Mouse (Mus musculus) CD8-positive naive resting alpha-beta T cell, adult 2 months (primary cell): ENCODE results near the gene Ssu72.

Experiments
- DNase-seq, 2 experiments: peaks; one replicate each; pipeline ENCODE4 v3.0.0; 2022; ENCODE audit warnings: low read depth in 2 of 2, low spot score in 2 of 2

The Ssu72 gene

DNA sequence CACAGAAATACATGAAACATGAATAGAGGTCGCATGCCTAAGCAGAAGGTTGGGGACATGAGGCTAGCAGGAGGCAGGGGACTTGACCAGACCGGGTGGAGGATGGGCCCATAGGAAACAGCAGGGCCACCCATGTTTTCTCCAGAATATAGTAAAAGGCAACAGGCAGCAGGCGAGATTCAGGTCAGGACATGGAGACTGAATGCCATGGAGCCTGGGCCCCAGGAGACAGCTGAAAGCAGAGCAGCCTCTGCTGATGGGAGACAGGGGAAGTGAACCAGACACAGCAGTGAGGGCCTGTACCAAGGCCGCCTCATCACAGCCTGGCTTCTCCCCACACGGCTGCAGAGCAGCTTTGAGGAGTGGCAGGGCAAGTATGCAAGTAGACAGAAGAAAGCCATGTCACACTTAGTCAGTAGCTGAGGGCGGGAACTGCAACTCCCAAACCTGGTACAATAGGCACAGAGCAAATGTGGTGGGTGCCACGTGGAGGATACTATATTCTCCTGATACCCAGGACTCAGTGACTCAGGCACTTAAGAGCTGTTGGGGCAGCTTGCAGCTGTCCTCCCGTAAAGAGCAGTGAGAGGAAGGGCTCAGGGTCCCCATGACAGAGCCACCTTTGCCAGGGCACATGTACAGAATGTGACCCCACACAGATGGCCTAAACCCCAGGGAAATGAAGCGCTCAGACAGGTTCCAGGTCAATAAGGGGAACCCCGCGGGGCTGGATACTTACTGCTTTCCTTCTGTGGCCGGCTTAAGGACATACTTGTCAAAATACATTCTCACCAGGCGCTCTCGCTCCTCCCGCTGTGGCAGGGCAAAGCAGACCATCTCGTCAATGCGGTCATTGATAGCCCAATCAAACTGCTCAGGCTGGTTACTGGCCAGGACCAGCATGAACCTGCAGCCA lies 42.2 kb downstream of the Ssu72 start:
- DNase-seq, result no peak

DNA sequence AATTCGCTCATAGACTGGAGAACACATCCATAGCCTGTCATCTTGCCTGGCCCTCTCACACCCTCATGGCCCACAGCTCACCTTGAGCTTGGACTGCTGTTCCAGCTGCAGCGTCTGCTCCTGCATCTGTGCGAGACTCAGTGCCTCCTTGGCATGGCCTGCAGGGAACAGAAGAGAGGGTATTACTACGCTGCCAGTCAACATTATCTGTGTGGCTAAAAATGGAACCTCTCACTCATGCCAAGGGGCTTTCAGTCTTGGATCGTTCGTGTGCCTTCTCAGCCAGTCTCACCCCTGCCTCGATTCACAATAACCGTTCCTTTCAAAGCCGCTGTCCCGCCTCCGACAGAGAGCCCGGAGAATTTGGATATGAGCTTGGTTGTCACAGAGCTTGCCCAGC lies 52.4 kb downstream of the Ssu72 start:
- DNase-seq, result no peak

DNA sequence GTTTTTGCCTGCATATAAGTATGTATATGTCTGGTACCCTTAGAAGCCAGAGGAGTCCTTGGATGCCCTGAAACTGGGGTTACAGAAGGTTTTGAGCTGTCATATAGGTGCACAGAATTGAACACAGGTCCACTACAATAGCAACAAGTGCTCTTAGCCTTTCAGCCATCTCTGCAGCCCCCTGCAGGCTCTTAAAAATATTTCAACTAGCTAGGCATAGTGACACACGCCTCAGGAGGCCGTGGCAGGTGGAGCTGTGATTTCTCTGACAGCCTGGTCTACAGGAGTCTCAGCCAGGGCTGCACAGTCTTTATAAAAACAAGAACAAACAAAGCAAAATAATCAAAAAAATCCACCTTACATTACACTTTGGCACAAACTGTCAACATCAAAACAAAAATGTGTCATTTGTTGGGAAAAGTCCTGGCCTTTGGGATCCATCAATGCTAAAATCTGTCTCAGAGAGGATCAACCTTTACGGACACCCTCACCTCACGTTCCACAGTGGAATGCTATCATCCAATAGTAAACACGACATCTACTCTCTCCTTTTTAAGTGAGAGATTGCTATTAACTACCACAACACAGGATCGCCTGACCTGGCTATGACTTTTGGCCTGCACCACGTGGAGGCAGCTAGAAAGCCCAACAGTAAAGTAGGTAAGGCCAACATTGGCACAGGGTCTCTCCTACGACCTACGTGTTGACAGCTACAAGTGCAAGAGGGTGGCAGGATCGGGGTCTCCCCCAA lies 55.4 kb downstream of the Ssu72 start:
- DNase-seq, result peak; percentile 30 to 59

DNA sequence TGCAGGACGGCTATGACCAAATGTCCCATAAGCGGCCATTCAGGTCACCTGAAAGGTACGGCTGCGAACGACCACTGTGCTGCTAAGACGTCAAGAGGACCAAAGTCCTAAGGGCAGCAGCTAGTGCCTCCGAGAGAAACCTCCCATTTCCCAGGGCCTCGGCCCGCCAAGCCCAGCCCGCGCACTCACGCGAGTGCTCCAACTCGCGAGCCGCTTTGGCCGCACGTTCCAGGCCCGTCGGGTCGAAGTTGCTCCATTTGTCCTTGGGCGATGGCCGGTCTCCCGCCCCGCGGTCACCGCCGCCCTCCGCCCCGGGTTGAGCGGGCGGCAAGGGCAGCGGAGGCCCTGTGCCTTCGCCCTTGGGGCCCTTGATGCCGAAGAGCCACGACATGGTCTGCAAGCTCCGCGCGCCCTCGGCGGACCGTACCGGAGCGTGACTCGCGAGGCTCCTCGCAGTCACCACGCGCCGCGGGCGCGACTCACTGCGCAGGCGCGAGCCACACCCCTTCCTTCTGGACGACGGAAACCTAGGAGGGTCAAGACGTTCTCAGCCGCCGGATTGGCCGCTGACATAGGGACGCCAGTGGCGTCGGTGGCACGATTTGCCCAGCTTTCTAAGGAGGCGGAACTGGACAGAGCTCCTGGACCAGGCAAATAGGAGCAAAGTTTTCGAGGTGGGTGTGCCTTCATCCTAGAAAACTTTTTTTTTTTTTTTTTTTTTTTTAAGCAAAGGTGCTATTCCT lies 56.2 kb downstream of the Ssu72 start, which contains the start of gene Atad3a:
Gene Atad3a (minus strand): TSS at position 481 of the 743 bp plus-strand sequence.
- DNase-seq, result peak; percentile 92 to 95

DNA sequence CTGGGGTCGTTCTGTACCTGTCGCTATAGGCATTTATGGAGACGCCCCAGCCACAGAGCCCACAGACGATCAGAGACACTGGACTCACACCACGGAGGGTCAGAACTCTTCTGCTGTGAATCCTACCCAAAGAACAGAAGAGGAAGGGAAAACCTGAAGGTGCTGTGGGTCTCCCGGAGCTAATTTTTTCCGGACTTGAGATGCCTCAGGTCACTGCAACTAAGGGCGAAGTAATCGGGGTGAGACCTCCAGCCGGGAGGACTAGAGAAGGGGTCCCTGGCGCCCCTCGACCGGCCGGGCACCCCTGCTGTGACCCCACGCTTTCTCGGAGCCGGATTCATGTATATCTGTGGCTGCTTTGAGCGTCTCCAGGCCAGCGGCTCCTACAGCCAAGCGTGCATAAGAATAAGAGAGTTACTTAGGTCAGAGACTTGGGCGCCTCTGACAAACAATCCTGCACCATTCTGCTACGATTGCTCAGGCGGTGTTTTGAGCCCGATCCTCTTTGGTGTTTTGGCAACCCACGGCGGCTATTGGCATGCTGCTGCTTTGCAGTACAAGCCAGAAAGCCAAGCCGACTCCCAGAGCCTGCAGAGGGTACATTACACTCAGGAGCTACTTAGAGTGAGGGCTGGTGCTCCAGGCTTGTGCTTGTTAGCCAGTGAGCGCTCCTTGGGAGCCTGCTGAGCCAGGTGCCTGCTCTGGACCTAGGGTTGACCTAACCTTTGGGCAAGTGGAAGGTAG lies 56.9 kb downstream of the Ssu72 start:
- no peak for DNase-seq

DNA sequence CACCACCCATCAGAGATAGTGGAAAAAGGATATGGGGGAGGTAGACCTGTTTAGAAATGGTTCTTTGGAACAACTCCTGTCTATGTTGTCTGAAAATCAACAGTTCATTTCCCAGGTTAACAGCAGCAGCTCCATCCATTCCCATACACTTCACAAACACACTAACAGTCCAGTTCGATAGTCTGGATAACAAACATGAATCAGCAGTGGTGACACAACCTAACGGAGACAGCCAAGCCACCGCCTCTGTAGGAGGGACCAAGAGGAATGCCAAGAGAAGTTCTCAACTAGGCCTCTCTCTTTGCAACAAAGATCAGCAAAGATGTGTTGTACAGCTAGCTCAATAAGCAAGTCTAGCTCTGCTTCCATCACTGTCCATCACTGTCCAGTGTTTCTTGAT lies 57.8 kb downstream of the Ssu72 start:
- no peak for DNase-seq

DNA sequence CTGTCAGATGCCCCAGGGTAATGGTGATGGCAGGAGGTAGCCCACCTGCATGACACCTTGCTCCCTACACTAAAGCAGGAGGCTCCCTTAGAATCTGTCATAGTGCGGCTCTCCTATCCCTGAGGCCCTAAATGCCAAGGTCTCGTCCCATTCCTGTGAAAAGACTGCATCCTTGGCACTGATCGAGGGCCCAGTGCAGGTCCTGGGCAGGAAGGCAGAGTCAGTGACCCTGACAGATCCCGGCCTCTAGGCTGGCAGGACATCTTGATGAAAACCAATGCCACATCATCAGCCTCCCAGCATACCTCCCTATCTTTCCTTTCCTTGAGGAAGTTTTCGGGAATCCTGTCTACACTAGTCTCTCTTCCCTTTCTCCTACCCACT lies 64.9 kb downstream of the Ssu72 start:
- no peak for DNase-seq

DNA sequence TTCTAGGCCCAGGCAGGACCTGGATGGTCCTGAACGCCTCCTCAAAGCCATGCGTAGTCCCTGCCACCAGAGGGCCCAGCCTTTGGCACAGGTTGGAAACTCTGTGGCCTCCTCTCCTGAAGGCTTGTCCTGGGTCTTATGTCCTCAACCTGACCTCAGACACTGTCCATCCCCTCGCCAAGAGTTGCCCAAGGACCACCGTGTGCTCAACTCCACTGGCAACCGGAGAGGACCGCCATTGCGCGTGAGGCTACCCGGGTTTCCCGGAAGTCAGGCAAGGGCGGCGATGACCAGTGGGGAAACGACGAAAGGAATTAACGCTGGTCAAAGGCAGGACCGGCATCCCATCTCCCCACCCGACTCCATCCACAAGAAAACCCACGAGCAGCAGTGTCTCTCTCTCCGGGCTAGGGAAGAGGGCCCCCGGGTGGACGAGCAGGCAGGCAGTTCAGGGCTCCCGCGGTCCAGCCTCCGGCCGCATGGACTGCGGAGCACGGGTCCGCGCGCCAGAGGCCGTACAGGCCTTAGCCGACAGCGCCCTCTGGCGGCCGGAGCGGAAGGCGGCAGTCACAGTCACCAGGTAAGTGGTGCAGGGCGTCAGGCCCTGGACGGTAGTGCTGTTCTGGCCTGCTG lies 65.4 kb downstream of the Ssu72 start:
- peak; percentile 70 to 73 for DNase-seq

DNA sequence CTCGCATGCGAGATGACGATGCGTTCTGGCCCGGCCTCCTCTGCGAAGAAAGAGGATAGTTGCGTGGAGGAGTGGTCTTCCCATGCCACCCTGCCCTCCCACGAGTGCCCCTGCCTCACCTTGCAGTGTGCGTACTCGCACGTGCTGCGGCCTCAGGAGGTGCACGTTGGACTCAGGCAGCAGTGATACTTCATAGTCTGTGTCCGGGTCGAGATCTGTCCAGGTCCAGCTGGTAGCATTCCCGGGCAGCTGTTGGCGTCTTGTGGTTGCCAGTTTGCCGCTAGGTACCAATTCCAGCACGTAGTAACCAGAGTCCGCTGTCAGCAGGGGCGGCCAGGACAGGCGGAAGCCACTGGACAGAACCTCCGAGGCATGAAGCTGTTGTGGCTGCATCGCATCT lies 66.0 kb downstream of the Ssu72 start:
- DNase-seq, result no peak

DNA sequence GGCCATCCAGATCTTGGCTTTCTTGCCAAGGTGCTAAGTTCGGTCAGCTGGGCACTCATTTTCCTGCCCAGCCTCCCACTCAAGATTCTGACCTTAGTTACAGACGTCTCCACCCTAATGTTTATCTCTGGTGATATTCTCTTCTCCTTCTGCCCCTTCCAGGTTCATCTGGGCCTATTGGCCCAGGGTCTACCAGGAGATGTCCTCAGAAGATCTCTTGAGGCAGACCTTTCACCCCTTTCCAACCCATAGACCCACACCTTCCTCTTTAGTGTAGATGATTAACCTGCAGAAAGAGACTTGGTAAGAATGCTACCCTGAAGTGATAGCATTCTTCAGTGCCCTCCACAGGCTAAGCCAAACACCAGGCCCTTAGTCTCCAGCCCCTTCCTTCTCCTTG lies 67.1 kb downstream of the Ssu72 start:
- DNase-seq, result no peak

DNA sequence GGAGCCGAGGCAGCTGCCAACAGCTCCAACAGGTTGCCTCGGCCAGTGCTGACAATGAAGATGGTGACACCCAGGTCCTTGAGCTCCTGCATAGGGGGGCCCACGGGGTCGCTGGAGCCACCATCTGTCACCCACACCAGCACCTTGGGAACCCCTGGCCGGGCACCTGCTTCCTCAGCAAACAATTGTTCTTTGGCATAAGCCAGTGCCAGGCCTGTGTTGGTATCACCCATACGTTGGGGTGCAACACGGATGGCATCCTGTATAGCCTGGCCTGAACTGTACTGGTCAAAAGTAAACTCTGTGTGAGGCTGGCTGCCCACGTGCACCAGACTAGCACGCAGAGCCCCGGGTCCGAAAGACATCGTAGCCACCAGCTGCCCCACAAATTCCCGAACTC lies 68.2 kb downstream of the Ssu72 start:
- DNase-seq, result no peak

DNA sequence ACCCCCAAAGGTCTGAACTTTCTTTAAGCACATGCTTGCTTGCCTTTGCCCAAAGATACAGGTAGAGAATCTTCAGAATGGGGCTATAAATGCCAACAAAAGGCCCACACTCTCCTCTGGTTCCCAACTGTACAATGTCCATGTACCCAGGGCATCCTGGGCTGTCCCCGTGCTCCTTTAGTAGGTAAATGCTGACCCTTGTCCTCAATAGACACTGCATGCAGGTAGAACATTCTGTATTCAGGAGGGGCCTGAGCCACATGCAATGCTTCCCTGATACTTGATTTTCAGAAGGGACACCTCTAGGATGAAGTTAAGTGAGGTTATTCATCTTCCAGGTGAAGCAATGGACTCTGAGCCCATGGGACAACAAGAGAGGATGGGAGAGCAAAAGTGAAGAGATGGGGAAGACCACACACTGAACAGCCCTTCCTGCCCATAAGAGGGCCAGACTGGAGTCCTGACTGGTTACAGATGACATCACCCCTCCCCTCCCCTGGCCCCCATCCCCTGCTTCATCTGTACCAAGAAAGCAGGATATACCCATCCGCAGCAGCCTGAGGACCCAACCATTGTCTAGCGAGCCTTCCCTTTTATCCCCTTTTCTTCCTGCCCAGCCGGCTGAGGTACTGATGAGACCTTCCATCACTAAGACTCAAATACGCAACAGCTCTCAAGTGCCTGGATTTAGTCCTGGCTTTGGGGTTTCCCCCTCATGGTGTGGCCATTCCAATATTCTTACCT lies 68.9 kb downstream of the Ssu72 start:
- no peak for DNase-seq

DNA sequence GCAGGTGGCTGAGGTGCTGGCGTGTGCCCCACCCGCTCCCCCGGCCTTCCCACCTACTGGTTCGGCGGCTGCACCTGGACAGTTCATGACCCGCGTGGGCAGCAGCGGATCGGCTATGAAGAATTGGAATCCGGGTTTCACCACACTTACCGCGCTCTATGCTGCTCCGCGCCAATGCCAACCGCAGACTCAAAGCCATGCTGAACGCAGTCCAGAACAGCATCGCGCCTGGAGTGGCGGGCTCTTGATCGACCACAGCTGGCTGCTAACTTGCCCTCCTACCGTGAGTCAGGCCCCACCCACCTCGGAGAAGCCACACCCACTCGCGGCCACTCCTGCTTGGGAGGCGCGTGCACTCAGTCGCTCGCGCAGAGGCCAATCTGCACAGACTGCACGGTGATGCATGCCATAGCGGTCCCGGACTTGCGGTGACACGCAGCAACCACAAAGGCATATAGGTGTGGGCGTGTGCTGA lies 69.7 kb downstream of the Ssu72 start, which contains the start of gene Vwa1:
Gene Vwa1 (minus strand): TSS at position 419 of the 475 bp plus-strand sequence.
- peak; percentile 58 to 75 for DNase-seq

DNA sequence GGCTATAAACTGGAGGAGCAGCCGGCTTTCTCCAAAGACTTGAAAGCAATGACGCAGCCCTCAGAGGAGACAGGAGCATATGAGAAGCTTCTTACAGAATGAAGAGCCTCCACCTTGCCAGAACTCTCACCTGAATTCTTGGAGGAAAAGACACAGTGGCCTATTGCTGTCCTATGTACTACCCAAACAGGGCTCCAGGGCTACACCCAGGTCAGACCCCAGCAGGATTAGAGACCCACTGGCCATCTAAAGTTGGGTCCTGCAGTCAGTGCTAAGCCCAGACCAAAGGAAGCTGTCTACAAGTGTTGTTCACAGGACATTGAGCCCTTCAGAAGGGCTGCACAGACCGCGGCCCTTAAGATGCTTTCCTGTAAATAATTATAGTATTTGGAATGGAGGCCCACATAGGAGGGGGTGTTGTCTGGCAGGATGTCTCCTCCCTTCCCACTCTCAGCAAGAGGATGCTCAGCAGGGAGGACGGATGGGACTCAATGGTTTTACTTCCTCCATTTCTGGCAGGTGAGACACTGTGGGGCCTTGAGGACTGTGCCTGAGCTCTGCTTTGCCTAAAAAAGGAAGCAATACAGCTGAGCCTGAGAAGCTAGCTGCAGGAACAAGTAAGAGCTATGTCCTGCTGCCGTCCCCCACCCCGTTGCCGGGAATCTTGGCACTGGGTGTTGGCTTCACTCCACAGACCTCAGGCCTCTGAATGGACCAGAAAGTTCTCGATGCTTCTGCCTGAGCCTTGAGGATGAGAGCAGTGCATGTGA lies 70.6 kb downstream of the Ssu72 start:
- DNase-seq, result no peak

DNA sequence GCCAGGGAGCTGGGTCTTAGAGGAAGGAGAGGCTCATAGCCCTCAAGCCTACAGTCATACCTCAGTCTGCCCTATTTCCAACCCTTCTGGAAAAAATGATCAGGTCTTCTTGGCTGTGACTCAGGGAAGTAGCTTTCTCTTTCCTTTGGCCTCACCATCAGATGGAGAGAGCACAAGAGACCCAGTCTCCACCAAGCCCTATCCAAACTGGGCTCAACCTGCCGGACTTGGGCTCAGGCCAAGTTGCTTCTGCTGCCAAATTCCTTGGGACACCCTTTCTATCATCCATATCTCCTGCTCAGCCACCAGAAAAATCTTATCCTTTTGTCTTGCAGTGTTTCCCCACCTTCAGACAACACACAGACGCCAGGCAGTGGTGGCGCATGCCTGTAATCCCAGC lies 71.3 kb downstream of the Ssu72 start:
- DNase-seq, result no peak

DNA sequence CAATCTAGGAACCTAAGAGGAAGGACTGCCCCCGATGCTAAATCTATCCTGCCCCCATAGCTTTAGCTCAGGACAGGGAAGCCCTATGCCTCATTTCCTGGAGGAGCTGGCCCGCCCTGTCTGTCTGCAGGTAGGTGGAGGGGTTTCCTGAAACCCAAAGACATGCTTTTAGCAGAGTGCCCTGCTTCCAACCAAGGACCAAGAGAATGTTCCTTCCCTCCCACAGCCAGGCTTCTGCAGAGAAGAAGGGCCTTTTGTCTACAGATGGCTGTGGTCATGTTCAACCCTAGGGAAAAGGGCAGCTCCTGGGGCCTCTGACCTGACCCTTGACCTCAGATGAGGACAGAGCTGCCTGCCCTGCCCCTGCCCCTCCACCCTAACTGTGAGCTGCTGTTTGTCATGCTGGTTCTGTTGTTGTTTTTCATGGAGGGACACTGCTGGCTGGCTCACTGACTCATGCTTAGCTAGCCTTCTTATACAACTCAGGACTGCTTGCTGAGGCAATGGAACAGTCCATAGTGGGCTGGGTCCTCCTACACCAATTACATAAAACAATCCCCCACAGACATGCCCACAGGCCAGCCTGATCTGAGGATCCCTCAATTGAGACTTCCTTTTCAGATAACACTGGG lies 72.2 kb downstream of the Ssu72 start:
- DNase-seq, result no peak

DNA sequence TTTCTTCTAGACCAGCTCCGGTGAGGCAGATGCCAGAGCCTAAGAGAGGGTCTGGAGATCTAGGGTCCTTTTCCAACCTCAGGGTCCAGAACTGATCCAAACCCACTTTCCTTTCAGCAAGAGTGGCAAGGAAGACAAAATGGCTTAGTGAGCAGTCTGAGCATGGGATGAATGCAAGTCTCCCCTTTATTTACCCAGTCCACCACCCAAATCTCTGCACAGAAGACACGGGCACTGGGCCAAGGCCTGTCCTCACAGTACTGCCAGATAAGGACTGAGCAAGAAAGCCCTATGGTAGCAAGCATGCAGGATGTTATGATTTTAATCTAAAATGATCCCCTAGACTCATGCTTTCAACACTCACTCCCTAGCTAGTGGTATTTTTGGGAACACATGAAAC lies 73.2 kb downstream of the Ssu72 start:
- DNase-seq, result no peak

DNA sequence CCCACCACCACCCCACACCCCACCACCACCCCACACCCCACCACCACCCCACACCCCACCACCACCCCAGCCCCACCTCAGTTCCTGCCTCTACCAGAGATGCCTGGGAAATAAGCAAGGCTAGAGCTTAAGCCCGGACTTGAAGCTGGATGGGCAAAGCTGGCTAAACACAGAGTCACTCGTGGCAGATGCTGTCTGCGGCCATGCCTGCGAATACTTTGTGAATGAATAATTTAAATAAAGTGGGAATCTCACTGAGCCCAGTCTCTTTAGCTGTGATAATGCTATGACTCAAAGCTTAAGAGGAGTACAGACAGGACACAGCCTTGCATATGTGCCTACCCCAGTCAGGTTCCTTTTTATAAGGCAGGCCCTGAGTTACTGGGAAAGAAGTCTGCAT lies 74.9 kb downstream of the Ssu72 start:
- no peak for DNase-seq
